Mouse (Mus musculus): ENCODE results near the gene Serpinf2.

Serpinf2 gene

DNA sequence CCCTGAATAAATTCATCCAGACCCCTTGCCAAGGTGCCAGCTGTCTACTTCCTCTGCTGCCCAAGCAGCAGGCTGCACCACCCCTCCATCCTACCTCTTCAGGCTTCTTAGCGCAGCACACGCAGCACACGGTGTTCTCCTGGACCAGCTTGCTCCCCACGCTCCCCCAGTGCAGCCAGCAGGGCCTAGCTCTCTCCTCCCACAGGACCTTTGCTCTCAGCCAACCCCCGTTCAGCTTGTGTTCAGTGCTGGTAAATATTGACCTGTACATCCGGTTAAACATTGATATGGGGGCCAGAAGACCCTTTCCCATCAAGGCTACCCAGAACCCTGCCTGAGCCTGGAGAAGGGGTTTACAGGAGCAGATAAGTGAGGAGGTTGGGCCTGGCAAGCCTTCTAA, at the start of gene Serpinf2:
Serpinf2 (minus strand) TSS at position 229 of the 400 bp plus-strand sequence.
- no peak for DNase-seq (ENCODE audit: low spot score in 2 of 2)

DNA sequence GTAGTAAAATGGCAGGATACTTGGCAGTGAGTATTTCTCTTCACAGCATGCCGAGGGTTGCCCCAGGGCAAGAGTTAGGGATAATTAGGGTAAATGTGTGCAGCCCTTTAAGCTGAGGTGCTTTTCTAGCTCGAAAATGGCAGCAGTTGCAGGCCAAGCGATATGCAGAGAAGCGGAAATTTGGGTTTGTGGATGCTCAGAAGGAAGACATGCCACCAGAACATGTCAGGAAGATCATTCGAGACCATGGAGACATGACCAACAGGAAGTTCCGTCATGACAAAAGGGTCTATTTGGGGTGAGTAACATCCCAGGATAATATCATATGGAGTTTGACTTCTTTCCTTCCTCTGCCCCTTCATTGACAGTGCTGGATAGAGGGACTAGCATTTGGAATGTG, 48.1 kb upstream of the Serpinf2 start:
- DNase-seq (ENCODE audit: low spot score in 2 of 2) = no peak

DNA sequence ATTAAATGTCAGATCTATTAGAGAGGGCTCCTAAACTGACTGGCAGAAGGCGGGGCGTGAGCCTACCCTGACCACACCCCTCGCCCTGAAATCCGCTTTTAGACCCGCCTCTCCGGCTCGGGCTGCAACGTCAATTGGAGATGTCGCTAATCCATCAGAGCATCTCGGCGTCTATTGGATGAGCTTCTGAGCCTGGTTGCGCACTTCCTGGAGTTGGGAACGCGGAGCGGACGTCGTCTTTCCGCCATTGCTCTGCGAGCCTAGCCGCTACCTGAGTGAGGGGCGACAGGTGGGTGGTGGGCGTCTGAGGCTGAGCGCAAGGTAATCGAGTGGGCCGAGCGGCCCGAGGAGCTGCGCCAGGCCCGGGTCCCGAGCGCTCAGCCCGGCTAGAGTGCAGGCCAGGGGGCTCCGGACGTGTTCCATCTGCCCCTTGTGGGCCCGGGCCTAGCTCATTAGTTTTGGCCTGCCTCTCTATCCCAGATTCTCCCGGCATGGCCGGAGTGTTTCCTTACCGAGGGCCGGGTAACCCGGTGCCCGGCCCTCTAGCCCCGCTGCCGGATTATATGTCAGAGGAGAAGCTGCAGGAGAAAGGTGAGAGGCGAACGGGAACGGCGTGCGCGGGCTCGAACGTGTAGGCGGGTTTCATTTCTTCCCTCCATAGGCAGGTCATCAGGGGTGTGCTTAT, 47.4 kb upstream of the Serpinf2 start, which contains the start of gene Prpf8:
Prpf8 (plus strand) TSS at position 216 of the 685 bp plus-strand sequence.
- DNase-seq (ENCODE audit: low spot score in 2 of 2) = peak; percentile 95 to 97

DNA sequence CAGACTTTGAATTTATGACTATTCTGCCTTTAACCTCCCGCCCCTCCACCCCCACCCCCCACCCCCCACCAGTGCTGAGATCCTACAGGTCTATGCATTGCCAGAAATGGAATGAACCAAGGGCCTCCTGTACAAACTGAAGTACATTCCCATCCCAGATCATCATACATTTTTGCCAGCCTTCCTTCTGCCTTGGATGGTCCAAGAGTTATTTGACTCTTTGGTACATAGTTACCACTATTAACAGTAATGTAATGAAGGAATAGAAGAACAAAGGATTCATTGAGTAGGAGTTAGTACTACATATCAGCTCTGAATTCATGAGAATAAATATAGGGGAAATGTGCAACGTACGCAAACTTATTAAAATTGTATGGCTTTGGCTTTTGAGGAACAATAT, 46.8 kb upstream of the Serpinf2 start:
- DNase-seq (ENCODE audit: low spot score in 2 of 2) = no peak

DNA sequence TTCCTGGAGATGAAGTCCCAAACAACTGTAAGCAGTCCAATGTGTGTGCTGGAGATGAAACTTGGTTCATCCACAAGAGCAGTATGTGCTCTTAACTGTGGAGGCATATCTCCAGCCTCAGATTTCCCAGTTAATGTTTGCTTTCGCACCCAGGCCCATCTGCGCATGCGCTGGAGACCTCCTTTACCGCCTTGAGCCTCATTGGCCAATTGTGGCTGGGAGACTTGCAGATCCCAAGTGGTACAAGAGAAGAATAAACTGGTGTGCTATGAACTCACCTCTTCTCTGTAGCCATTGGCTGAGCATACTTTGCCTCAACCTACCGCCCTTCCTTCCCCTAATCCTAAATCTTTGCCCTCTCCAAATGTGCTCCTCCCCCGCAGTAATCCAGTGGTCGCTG, 34.0 kb upstream of the Serpinf2 start:
- no peak for DNase-seq (ENCODE audit: low spot score in 2 of 2)

DNA sequence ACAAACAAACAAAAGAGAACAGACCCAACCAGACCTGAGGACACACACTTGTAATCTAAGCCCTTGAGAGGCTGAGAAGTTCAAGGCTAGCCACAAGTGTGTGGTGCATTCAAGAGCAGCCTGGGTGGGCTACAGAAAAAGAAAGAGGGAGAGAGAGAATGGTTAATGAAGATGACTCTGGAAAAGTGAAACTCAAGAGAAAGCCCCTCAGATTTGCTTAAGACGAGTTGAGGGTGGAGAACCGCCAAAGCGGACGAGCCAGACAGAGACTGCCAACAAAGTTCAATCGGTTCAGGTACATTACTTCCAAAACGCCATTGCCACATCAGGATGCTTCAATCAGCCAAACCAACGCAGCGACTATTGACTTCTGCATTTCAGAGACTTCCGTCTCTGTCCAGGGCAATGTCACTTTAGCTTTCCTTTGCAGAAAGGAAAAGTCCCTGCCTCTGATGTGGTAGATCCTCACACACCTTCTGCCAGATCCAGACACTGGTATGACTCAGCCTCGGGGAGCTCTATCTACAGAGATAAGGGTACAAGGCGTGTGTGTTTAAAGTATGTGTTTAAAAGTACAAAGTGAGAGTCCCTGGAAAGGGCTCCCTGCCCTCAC, 33.2 kb upstream of the Serpinf2 start:
- no peak for DNase-seq (ENCODE audit: low spot score in 2 of 2)

DNA sequence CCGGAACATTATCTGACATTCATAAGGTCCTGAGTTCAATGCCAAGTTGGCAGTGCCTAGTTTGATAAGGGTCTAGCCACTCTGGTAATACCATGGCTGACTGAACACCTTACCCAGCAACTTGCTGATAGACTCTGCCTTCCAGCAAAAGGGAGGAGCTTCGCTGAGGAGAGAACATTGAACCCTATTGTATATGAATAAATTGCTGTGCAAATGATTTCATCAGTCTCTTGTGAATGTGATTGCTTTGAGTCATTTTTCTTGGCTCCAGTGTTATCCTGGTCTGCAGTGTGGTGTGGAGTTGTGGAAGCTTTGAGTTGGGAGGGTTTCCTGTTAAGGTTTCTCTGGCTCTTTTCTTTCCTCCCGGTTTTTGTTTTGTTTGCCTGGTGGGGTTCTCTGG, 31.3 kb upstream of the Serpinf2 start:
- DNase-seq (ENCODE audit: low spot score in 2 of 2) = no peak

DNA sequence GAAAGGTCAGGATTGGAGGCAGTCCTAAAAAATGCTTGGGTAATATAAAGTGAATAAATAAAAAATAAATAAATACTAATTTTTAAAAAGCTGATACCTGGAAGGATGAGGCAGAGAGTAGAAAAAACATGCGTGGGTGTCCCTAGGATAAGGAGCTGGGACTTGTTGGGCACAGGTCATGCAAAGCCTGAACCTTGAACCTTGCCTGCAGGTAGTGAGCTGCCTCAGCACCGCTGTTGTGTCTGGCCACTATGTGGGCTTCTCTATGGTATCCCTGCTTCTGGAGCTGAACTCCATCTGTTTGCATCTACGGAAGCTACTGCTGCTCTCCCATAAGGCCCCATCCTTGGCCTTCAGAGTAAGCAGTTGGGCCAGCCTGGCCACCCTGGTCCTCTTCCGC, 29.9 kb upstream of the Serpinf2 start:
- no peak for DNase-seq (ENCODE audit: low spot score in 2 of 2)

DNA sequence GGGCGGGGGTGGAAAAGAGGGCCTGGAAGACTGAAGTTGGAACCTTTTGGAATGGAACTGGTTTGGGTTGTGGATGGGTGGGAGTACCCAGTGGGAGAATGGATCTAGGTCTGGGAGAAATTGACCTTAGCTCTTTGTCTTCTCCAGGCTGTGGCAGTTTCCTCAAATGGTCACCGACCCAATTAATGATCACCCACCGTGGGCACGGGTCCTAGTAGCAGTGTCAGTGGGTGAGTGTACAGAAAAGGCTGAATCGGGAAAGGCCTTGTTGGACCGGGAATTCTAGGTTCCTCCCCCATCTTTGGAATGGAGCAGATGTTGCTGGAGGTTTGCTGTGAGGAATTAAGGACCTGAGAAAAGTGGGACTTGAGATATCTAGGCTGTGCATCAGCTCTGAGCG, 29.0 kb upstream of the Serpinf2 start:
- DNase-seq (ENCODE audit: low spot score in 2 of 2) = no peak

DNA sequence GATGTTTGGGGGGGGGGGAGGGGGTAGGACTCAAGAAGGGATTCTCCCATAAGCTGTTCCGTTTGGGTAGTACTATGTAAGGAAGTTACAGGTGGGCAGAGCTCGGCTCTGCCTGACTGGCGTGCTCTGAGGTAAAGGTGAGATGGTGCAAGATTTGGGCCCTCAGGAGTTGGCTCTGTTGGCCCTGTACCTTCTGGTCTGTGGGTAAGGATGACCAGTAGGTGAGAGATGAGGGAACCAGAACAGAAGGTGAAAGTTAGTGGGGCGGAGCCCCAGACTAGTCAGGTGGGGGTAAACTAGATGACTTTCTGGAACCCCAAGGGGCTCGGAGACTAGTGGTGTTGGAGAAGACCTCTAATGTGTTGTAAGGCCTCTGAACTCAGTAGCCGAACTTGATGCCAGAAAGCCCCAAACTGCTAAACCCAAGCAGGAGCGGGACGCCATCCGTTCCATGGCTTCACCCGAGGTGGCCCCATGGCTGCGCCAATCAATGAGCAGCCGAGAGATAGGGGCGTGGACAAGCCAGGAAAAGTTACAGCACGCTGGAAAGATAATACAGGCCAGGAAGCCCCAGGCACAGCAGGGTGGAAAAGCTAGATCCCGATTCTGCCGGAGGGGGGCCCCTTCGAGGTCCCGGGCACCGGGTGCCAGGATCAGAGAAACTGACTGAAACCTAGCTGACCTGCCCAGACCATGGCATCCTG, 28.3 kb upstream of the Serpinf2 start:
- DNase-seq (ENCODE audit: low spot score in 2 of 2) = no peak

DNA sequence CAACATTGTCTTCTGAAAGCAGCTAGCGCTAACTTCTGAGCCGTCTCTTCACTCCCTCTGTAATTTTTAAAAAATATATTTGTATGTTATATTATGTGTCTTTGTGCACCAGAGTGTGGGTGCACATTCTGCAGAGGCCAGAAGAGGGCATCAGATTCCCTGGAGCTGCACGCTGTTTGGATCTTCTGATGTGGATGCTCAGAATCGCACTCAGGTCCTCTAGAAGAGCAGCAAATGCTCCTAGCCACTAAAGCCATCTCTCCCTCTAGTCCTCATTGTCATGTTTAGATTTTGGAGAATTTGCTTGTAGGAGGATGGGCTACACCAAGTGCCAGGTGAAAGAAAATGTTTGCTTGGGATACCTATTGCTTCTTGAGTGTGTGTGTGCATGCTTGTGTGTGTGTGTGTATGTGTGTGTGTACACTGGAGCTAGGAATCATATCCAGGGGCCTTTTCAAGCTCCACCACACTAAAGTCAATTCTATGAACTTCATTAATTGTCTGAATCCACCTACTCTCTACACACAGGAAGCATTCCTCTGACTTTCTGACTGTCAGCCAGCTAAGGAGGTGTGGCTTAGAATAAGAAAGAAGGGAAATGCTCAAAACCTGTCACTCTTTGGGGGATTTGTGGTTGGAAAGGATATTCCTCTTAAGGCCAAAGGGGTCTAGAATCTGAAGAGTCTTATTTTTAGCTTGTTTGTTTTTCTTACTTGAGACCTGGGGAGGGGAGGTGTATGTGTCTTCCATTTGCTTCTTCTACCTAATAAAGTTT, 27.5 kb upstream of the Serpinf2 start:
- DNase-seq (ENCODE audit: low spot score in 2 of 2) = no peak

DNA sequence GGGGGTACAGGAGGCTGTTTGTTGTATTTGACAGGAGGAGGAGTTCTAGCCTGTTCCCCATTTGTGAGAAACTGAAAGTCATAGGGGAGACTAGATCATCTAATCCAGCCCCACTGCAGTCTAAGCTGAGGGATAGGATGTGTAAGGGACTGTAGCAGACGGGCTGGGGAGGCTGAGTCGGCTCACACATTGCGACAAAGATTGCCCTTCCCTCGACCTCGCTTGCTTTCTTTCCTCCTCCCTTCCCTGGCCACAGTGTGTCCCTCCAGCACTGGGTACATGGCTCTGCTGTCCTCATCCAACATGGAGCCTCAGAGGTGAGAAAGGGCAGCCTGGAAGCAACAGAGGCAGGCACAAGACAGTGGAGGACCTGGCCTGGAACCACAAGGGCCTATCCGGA, 25.7 kb upstream of the Serpinf2 start:
- no peak for DNase-seq (ENCODE audit: low spot score in 2 of 2)

DNA sequence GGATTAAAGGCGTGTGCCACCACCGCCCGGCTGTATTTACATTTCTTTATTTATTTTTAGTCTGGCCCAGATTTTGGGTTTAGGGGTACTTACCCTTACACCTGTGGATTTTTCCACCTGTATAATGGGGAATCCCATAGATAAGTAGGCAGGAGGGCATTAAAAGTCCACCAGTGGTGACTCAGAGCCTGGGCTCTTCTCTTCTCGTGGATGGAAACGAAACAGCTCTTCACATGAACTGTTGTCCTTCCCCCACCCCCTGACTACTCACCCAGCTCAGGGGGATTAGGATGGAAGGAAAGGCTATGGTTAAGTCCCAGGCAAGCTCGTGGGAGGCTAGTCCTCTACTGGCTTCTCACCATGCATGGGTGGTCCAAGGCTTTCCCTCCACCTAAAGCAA, 25.0 kb upstream of the Serpinf2 start:
- no peak for DNase-seq (ENCODE audit: low spot score in 2 of 2)

DNA sequence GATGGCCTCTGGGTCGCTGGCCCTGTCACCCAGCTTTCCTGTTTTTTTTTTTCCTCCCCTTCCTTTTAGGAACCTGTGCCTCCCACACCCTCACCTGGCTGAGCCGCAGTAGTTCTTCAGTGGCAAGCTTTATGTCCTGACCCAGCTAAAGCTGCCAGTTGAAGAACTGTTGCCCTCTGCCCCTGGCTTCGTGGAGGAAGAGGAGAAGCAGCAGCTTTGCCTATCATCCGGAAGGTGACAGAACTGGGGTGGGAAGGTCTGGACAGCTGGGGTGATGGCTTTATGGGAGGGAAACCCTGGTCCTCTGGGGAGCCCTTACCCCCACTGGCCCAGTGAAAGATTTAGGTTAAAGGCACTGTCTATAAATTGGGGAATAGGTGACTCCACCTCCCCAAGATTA, 24.2 kb upstream of the Serpinf2 start:
- no peak for DNase-seq (ENCODE audit: low spot score in 2 of 2)

DNA sequence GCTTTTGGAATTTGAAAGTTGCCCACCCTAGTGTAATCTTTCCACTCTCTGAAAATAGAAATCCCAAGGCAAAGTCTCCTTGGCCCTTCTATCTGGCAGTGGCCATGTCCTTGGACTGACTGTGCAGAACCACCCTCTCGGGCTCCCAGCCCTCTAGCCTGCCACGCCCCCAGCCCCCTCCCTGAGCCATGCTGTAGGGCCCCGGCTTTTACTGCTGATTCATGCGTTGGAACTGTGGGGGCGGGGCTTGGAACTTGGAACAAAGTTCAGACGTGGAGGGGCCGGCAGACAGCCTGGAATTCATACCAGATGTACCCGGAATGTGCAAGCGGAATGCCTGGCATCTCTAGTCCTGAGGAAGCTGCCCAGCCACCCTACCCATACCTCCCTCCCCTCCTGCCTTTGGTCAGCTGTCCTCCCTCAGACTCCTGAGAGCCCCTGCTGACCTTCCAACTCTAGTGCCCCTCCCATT, 23.5 kb upstream of the Serpinf2 start:
- peak; percentile 73 to 92 for DNase-seq (ENCODE audit: low spot score in 2 of 2)

DNA sequence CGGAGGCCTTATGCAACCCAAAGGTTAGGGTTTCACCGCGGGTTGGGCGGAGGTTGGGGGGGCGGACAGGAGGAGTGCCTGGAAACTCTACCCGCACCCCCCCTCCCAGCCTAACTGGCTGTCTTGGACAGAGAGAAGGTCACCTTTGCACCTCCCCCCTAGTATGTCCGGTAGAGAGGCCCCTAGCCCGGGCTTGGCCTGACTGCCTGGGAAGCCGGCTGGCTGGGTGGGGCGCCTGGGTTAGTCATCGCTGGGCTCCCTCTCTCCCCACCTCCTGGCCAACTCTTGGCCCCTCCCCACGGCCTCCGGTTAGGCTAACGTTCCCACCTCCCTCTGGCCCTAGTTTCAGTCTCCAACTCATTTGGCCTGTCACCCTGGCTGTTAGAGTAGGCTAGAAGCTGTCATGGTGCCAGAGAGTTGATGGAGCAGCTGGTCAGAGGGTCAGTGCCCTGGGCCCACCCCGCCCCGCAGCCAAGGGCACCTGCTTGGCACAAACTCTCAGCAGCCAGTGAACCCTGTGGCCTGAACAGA, 22.9 kb upstream of the Serpinf2 start:
- peak; percentile 73 to 88 for DNase-seq (ENCODE audit: low spot score in 2 of 2)

DNA sequence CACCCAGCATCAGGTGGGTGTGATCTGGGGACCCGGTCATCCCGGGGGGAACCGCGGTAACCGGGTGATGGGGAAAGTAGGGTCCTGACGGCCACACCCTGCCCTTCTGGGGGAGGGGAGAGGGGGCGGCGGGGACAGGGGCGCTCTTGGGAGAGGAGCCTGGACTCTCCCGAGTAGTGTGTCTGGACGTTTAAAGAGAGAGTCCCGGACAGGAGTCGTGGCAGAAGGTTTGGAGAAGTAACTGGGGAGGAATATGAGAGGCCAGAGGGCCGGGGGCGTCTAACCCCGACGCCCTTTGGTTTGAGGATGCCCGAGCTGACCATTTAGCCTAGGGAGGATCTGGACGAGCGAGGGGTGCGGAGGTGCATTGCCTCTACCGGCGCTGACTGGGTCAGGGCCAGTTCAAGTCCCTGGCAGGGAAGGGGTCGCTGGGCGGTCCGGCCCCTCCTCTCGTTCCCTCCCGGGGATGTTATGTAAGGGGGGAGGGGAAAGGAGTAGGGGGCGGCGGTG, 22.4 kb upstream of the Serpinf2 start:
- DNase-seq (ENCODE audit: low spot score in 2 of 2) = no peak

DNA sequence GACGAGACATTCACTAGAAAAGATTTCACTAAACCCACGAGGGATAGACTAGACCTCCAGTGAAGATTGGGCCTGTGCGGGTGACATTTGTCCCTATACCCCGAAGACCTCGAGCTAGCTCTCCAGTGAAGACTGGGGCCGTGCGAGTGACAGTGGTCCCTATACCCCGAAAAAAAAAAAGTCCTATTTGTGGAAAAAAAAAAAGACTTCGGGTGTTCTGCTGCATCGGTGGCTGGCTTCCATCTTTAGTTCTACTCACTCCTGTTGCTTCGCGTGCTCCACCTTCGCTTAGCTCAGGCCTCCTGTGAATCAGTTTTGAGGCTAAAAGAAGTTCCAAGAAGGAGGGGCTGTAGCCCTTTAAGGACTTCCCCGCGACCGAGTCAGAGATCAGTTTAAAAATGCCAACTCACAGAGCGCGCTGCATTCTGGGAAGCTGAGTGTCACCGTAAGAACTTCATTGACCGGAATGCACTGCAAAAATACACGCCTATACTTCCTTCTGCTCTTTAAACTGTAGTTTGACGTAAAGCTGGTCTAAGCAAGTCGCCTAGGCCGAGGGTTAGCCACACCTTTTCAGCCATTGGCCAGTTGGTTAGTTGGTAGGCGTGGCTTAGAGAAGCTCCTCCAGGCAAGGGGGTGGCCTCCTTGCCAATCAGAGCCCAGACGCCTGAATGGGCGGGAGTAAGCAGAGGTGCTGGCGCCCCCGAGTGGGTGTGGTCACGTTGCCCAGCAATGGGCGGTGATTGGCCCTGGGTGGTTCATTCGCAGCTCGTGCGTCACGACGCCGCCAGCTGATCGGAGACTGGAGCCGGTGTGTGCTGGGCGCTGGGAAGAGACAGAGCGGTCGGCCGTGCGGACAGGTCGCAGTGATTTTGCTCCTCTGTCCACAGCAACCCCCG, 21.7 kb upstream of the Serpinf2 start, which contains the start of gene Tlcd2:
Tlcd2 (plus strand) TSS at position 872 of the 899 bp plus-strand sequence.
- peak; percentile 94 to 100 for DNase-seq (ENCODE audit: low spot score in 2 of 2)

DNA sequence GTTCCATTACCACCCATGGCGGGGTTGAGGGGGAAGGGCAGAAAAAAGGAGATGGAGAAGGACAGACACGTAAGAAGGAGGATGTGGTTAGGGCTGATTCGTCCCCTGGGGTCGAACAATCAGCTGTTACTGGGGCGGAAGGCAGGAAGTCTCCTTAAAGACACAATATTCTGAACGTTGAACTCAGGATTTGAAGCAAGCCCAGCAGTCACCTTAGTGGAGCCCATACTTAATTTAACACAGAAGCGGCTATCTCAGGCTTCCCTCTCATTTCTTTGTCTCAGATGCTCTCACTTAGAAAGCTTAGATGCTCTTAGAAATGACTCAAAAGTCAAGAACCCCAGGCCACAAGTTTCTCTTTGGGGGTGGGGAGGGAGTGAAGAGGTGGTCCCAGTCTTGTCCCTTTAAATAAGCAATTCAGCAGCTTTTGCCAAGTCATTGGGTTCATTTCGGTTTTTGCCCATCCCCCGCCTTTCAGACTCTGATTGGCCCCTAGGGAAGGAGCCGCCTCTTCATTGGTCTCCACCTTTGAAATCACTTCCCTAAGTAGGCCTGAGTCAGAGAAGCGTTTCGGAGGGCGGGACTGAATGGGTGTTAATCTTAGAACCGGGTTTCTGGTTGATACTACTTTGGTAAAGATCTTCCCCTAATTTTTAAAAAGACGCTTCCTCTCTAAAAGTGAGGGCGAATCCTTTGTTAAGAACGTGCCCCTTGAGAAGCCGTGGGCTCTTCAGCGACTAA, 20.9 kb upstream of the Serpinf2 start:
- peak; percentile 68 to 87 for DNase-seq (ENCODE audit: low spot score in 2 of 2)

DNA sequence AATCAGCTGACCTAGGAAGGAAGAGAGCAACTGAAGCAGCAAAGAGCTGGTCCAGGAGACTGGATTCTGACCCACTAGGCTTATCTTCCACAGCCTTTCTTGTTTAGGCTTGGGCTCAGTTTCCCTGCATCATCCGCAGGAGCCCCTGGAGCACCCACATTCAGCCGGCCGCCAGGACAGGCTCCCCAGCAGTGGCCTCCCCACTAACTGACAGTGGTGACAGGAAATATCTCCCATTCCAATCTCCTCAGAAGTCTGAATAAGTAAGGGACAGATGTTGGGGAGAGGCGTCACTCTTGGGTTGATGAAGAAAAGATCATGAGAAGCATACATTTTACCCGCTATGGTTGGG, 20.3 kb upstream of the Serpinf2 start:
- DNase-seq (ENCODE audit: low spot score in 2 of 2) = no peak

All from urinary bladder, adult 18-20 months (tissue).